Mouse (Mus musculus): ENCODE results near the gene Hist1h3c. TPM values are rescaled to one million over a fixed set of nuclear protein-coding genes. Genes with fewer than 3 reads are reported as not detected.
A peak's percentile ranks its signal among the peaks of the same experiment; 100 is the strongest.
"Not testable (repeated sequence)": the region's sequence is repeated elsewhere in the genome, so short reads cannot be mapped to it uniquely, and the experiment has no call there.

Gene Hist1h3c
- polyA plus RNA-seq (2014; fragmentation: Nextera tagmentation; extraction: Ambion mirVana): 8.6 and 9.2 TPM in 2 replicates

DNA sequence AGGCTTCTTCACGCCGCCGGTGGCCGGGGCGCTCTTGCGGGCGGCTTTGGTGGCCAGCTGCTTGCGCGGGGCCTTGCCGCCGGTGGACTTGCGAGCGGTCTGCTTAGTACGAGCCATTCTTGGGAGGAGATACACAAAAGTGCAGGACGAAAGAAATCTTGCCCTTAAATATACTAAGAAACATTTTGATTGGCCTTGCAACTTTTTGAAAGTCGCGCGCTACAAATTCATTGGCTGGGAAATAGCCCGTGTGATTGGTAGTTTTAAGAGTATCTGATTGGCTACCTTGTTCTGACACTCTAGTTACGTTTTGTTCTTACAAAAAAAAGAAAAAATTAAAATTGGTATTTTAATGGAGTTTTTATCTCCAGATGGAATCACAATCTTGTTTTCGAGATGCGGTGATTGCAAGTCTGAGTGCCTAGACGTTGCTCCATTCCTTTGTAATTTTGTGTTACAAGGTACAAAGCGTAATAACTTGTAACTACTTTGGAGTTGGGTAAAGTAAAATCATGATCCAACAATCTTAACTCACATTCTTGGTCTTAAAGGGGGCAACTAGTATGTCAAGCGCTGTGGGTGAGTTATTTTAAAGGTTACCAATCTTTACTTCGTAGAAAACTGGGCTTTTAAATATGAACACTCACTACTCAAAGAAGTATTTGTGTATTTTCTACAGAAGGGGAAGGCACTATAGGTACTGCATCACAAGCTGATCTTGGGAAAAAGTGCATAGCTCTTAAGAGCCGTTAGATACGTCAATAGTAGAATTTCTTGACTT lies at the start of gene Hist1h3c:
TSS of gene Hist1h3c (minus strand) at position 222 of the 781 bp plus-strand sequence.
- H3K4me2 ChIP-seq: peak within 1 kb of the TSS; percentile 61
- DNase-seq (ENCODE audit: low spot score, missing footprints): peak; percentile 97
- H3K4me3 ChIP-seq (ENCODE audit: low read depth, low read length): peak within 1 kb of the TSS; percentile 39
- H3K27me3 ChIP-seq (ENCODE audit: control insufficient read depth, insufficient read depth, low read length): no peaks in the 10 kb centered on the region
- no peaks in the 10 kb centered on the region for H3K36me3 ChIP-seq (ENCODE audit: control insufficient read depth, insufficient read depth, low read length)
- no peaks in the 10 kb centered on the region for H3K9me3 ChIP-seq (ENCODE audit: control insufficient read depth, low read length)
- WGBS: under 1% methylated on average over 23 of the region's 28 CpGs
- H3K9ac ChIP-seq (ENCODE audit: low read length): peak within 1 kb of the TSS; percentile 71
- H3K4me1 ChIP-seq (ENCODE audit: control insufficient read depth, insufficient read depth, low read length): peaks cover 7% of the 10 kb centered on the region; the same call in 1 of the 2 replicates
- H3K27ac ChIP-seq (ENCODE audit: low read depth, low read length): peak within 1 kb of the TSS; percentile 96
- ATAC-seq (ENCODE audit: low FRiP score): peak; percentile 72

- Histone ChIP-seq H3K27me3 (ENCODE audit: control insufficient read depth, insufficient read depth, low read length) (no peaks in the 10 kb centered on the region), H3K4me1 (ENCODE audit: control insufficient read depth, insufficient read depth, low read length) (no peaks in the 10 kb centered on the region), H3K4me3 (ENCODE audit: low read depth, low read length) (no peak overlapping the region), H3K36me3 (ENCODE audit: control insufficient read depth, insufficient read depth, low read length) (no peaks in the 10 kb centered on the region), H3K9ac (ENCODE audit: low read length) (no peak overlapping the region), H3K9me3 (ENCODE audit: control insufficient read depth, low read length) (no peaks in the 10 kb centered on the region), H3K4me2 (no peak overlapping the region), H3K27ac (ENCODE audit: low read depth, low read length) (no peak overlapping the region)
- peak; percentile 91 for DNase-seq (ENCODE audit: low spot score, missing footprints)
- 55% methylated on average over 2 of the region's 2 CpGs for WGBS
- no peak for ATAC-seq (ENCODE audit: low FRiP score)
Observed at GRCm38 (mm10) chr13:23792520-23792919, 47.1 kb upstream of the Hist1h3c start.

GRCm38 (mm10) chr13:23779025-23779424 lies 33.6 kb upstream of the Hist1h3c start:
- Histone ChIP-seq H3K9me3 (ENCODE audit: control insufficient read depth, low read length) (no peaks in the 10 kb centered on the region), H3K4me2 (no peak overlapping the region), H3K27me3 (ENCODE audit: control insufficient read depth, insufficient read depth, low read length) (no peaks in the 10 kb centered on the region), H3K4me3 (ENCODE audit: low read depth, low read length) (no peak overlapping the region), H3K4me1 (ENCODE audit: control insufficient read depth, insufficient read depth, low read length) (no peaks in the 10 kb centered on the region), H3K9ac (ENCODE audit: low read length) (no peak overlapping the region), H3K27ac (ENCODE audit: low read depth, low read length) (no peak overlapping the region), H3K36me3 (ENCODE audit: control insufficient read depth, insufficient read depth, low read length) (no peaks in the 10 kb centered on the region)
- ATAC-seq (ENCODE audit: low FRiP score) (no peak), DNase-seq (ENCODE audit: low spot score, missing footprints) (no peak)
- WGBS: 83% methylated on average over 4 of the region's 4 CpGs

- Histone ChIP-seq H3K4me2 (no peak overlapping the region), H3K4me1 (ENCODE audit: control insufficient read depth, insufficient read depth, low read length) (no peaks in the 10 kb centered on the region), H3K27ac (ENCODE audit: low read depth, low read length) (no peak overlapping the region), H3K9me3 (ENCODE audit: control insufficient read depth, low read length) (no peaks in the 10 kb centered on the region), H3K9ac (ENCODE audit: low read length) (no peak overlapping the region), H3K36me3 (ENCODE audit: control insufficient read depth, insufficient read depth, low read length) (no peaks in the 10 kb centered on the region), H3K4me3 (ENCODE audit: low read depth, low read length) (no peak overlapping the region), H3K27me3 (ENCODE audit: control insufficient read depth, insufficient read depth, low read length) (no peaks in the 10 kb centered on the region)
- ATAC-seq (ENCODE audit: low FRiP score): no peak
- WGBS: 96% methylated on average over 7 of the region's 7 CpGs
- no peak for DNase-seq (ENCODE audit: low spot score, missing footprints)
Observed at GRCm38 (mm10) chr13:23778339-23778738, 32.9 kb upstream of the Hist1h3c start.

- DNase-seq (ENCODE audit: low spot score, missing footprints): peak; percentile 90
- H3K4me1 ChIP-seq (ENCODE audit: control insufficient read depth, insufficient read depth, low read length): no peaks in the 10 kb centered on the region
- H3K4me2 ChIP-seq: peak overlapping the region; percentile 28
- H3K36me3 ChIP-seq (ENCODE audit: control insufficient read depth, insufficient read depth, low read length): no peaks in the 10 kb centered on the region
- peak; percentile 97 for ATAC-seq (ENCODE audit: low FRiP score)
- no peak overlapping the region for H3K9ac ChIP-seq (ENCODE audit: low read length)
- WGBS: 25% methylated on average over 21 of the region's 21 CpGs
- H3K9me3 ChIP-seq (ENCODE audit: control insufficient read depth, low read length): no peaks in the 10 kb centered on the region
- H3K4me3 ChIP-seq (ENCODE audit: low read depth, low read length): no peak overlapping the region
- no peak overlapping the region for H3K27ac ChIP-seq (ENCODE audit: low read depth, low read length)
- H3K27me3 ChIP-seq (ENCODE audit: control insufficient read depth, insufficient read depth, low read length): no peaks in the 10 kb centered on the region
Observed at GRCm38 (mm10) chr13:23772561-23773313, 27.3 kb upstream of the Hist1h3c start.

DNA sequence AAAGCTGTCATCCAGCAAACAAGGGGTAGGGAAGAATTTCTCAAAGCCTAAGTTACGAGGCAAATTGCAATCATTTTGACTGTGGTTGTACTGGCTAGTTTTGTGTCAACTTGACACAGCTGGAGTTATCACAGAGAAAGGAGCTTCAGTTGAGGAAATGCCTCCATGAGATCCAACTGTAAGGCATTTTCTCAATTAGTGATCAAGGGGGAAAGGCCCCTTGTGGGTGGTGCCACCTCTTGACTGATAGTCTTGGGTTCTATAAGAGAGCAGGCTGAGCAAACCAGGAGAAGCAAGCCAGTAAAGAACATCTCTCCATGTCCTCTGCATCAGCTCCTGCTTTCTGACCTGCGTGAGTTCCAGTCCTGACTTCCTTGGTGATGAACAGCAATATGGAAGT lies 24.2 kb upstream of the Hist1h3c start, which contains the start of gene Trim38:
TSS of gene Trim38 (plus strand) at position 301 of the 400 bp plus-strand sequence.
- H3K36me3 ChIP-seq (ENCODE audit: control insufficient read depth, insufficient read depth, low read length); ATAC-seq (ENCODE audit: low FRiP score); H3K4me3 ChIP-seq (ENCODE audit: low read depth, low read length); DNase-seq (ENCODE audit: low spot score, missing footprints); H3K9me3 ChIP-seq (ENCODE audit: control insufficient read depth, low read length); H3K4me2 ChIP-seq; H3K27ac ChIP-seq (ENCODE audit: low read depth, low read length); H3K4me1 ChIP-seq (ENCODE audit: control insufficient read depth, insufficient read depth, low read length); H3K27me3 ChIP-seq (ENCODE audit: control insufficient read depth, insufficient read depth, low read length); H3K9ac ChIP-seq (ENCODE audit: low read length): not testable (repeated sequence)
- WGBS: 84% methylated on average over 2 of the region's 2 CpGs

DNA sequence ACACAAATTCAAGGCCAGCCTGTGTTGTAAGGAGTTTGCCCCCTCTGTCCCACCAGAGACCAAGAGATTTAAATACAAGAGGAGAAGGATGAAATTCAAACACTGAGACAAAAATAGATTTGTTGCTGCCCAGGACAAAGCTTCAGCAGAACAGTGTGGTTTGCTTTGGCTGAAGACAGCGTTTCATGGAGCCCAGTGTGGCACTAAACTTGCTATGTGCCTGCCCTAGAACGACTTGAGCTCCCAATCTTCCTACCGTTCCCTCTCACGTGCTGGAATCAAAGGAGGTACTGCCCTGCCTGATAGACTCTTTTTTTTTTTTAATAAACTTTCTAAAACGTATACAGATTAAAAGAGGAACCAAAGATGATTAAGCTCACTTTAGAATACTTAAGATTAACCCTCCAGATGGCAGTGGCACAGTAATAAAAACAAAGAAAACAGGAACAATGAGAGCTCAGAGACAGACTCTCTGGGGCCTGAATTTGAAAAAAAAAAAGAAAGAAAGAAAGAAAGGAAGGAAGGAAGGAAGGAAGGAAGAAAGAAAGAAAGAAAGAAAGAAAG lies 23.5 kb upstream of the Hist1h3c start:
- Histone ChIP-seq H3K27ac (ENCODE audit: low read depth, low read length) (no peak overlapping the region), H3K9me3 (ENCODE audit: control insufficient read depth, low read length) (no peaks in the 10 kb centered on the region), H3K36me3 (ENCODE audit: control insufficient read depth, insufficient read depth, low read length) (no peaks in the 10 kb centered on the region), H3K9ac (ENCODE audit: low read length) (no peak overlapping the region), H3K27me3 (ENCODE audit: control insufficient read depth, insufficient read depth, low read length) (no peaks in the 10 kb centered on the region), H3K4me2 (no peak overlapping the region), H3K4me1 (ENCODE audit: control insufficient read depth, insufficient read depth, low read length) (peaks cover 6% of the 10 kb centered on the region), H3K4me3 (ENCODE audit: low read depth, low read length) (no peak overlapping the region)
- DNase-seq (ENCODE audit: low spot score, missing footprints): no peak
- no peak for ATAC-seq (ENCODE audit: low FRiP score)
- WGBS: 47% methylated on average over 5 of the region's 5 CpGs

- no peak for ATAC-seq (ENCODE audit: low FRiP score)
- Histone ChIP-seq H3K9ac (ENCODE audit: low read length) (no peak overlapping the region), H3K27ac (ENCODE audit: low read depth, low read length) (no peak overlapping the region), H3K27me3 (ENCODE audit: control insufficient read depth, insufficient read depth, low read length) (no peaks in the 10 kb centered on the region), H3K4me2 (no peak overlapping the region), H3K4me3 (ENCODE audit: low read depth, low read length) (no peak overlapping the region), H3K9me3 (ENCODE audit: control insufficient read depth, low read length) (no peaks in the 10 kb centered on the region), H3K36me3 (ENCODE audit: control insufficient read depth, insufficient read depth, low read length) (no peaks in the 10 kb centered on the region), H3K4me1 (ENCODE audit: control insufficient read depth, insufficient read depth, low read length) (peaks cover 11% of the 10 kb centered on the region)
- DNase-seq (ENCODE audit: low spot score, missing footprints): no peak
Observed at GRCm38 (mm10) chr13:23766772-23767171, 21.4 kb upstream of the Hist1h3c start.

DNA sequence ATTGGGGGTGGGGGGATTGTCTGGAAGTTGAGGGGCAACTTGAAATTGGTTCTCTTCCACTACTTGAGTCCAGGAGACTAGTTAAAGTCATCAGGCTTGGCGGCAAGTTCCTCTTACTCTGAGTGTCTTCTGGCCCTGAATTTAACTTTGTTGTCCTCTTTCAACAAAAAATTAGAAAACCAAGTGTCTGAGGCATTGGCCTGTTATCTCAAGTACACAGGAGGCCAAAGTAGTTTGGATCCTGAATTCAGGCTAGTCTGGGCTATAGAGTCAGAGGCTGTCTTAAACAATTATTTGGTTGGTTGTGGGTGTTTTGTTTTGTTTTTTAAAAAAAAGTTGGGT lies 19.7 kb upstream of the Hist1h3c start:
- no peak overlapping the region for H3K4me2 ChIP-seq
- WGBS: 74% methylated on average over 1 of the region's 1 CpGs
- no peak for ATAC-seq (ENCODE audit: low FRiP score)

More for the DNA sequence above, 19.7 kb upstream of the Hist1h3c start:
- H3K4me1 ChIP-seq (ENCODE audit: control insufficient read depth, insufficient read depth, low read length): peaks cover 18% of the 10 kb centered on the region
- H3K27ac ChIP-seq (ENCODE audit: low read depth, low read length): no peak overlapping the region
- no peak for DNase-seq (ENCODE audit: low spot score, missing footprints)
- no peaks in the 10 kb centered on the region for H3K27me3 ChIP-seq (ENCODE audit: control insufficient read depth, insufficient read depth, low read length)
- H3K9me3 ChIP-seq (ENCODE audit: control insufficient read depth, low read length): no peaks in the 10 kb centered on the region
- H3K4me3 ChIP-seq (ENCODE audit: low read depth, low read length): no peak overlapping the region
- no peaks in the 10 kb centered on the region for H3K36me3 ChIP-seq (ENCODE audit: control insufficient read depth, insufficient read depth, low read length)
- no peak overlapping the region for H3K9ac ChIP-seq (ENCODE audit: low read length)

Data from midbrain, embryonic 11.5 days (tissue).